Mouse (Mus musculus) heart, postnatal 25 days (tissue): ENCODE data around the gene Arhgdia. TPM values are rescaled to one million over a fixed set of nuclear protein-coding genes. Genes with fewer than 3 reads are reported as not detected.

ENCODE experiments used
- DNase-seq: peaks from one replicate; pipeline ENCODE4 v3.0.0; 2022; ENCODE audit warnings: low spot score
- intact Hi-C: fragments of 180-260 bp; cut with DNase I; formaldehyde crosslinking; loops from one replicate; pipeline ENCODE4 v1.15.1; 2025
- microRNA-seq: library from miRNA; unstranded; fragments of <30 nt; microRNA quantifications from one replicate; pipeline ENCODE4 v1.2.0, GENCODE M21; 2022
- total RNA-seq, 2 experiments: library from RNA; stranded (reverse); gene quantifications; 2 replicates each; pipeline ENCODE4 v1.2.3; 2021

Arhgdia gene
- total RNA-seq, 2 experiments from 2014 or later: 142 to 158 TPM

DNA sequence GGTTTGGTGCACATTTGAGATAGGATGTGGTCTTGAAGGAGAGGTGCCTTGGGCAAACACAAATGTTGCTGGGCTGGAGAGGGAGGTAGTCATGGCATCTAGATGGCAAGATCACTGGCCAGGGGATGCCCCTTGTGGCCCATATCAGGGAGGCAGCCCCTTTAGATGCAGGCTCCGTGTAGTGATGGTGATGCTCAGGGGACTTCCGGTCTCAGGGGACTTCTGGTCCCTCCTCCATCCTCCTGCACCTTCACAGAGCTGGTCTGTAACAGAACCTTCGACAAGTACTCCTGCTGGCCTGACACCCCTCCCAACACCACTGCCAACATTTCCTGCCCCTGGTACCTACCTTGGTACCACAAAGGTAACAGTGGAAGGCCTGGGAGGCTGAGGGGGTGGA is 45.6 kb downstream of the Arhgdia start:
- intact Hi-C loops: no loop called here
- no peak for DNase-seq

DNA sequence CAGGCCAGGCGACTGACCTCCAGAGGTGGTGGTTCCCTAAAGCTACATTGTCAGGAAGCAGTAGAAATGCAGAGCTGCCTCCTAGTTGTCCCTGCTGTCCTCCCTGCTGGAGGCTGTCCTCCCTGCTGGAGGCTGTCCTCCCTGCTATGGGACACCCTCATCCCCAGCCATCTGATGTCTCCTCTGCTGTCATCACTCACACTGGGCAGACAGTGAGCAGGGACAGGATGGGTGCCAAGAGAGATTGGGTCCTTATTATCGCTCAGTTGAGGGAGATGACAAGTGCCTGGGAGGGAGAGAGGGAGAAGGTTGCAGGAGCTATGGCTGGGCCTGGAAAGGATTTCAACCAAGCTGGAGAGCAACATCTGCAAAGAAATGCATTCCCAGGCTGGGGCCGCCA is 46.3 kb downstream of the Arhgdia start:
- no peak for DNase-seq
- intact Hi-C loops: no loop called here

DNA sequence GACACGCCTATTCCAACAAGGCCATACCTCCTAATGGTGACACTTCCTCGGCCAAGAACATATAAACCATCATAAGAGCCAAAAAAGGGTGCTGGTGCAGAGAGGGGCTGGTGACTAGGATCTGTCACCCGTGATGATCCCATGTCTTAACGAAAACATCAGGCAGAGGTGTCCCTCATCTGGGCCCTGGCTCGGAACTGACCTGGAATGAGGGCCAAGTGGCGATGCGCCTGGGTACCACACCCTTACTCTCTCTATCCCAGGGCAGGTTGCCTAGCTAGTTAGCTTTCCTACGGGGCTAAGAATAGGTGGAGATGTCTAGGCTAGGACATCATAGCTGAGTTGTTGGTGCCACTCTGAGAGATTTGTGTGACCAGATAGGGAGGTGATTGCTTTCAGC is 47.3 kb downstream of the Arhgdia start:
- intact Hi-C loops: no loop called here
- no peak for DNase-seq

GRCm38 (mm10) chr11:120531646-120532045 is 49.8 kb downstream of the Arhgdia start:
- no peak for DNase-seq
- intact Hi-C loops: no loop called here

DNA sequence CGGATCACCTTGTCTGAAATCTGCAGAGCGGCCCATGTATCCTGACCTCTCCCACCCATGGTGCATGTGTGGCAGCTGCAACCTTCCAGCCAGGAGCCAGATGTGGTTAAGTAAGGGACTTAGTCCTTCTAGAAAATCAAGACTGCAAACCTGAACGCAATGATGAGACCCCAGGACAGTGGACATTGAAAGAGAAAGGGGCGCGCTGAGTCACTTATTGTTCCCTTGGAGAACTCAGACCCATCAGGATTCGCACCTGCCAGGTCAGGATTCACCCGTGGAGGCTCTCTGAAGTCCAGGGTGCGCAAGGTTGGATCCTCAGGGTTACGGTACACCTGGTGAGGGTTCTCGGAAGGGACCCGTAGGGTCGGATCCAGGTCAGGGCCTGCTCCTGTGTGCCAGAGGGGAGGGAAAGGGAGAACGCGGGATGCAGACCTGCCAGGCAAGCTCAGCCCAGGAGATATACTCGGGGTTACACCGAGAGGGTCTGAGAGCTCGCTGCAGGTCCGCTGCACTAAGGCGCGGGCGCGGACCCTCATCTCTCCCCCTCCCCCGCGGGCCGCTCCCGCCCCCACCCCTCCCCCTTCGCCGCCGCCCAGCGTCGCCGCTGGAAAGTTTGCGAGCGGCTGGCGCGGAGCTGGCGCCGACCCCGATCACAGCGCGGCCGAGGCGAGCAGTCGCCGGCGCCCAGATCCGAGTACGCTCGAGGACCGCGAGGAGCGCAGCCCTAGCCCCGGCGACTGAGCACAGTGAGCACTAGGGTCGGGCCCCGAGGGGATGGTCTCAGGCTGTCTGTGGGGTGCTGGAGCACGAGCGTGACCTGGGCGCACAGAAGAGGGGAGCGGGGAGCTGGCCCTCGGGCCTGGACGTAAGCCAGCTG is 51.1 kb downstream of the Arhgdia start, which contains the start of gene Gcgr:
Gene Gcgr (plus strand): TSS at position 615 of the 880 bp plus-strand sequence.
- intact Hi-C loops: no loop called here
- no peak for DNase-seq

DNA sequence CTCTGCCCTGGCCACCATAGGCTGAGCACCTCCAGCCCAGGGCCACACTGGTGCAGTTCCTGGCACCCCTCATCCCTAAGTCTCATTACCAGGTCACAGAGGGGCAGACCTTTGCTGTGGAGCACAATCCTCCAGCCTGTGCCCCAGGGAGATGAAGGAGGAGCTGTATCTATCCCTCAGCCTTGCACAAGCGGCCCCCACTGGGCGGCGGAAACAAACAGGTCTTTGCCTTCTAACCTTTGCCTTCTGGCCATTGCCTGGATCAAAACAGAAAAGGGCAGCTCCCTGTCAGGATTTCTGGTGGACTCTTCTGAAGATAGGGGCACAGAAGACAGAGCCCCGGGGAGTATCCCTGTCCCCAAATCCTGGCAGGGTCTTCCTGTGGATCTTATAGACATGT is 52.5 kb downstream of the Arhgdia start:
- no peak for DNase-seq
- intact Hi-C loops: no loop called here

Small RNA genes within 50 kb of the gene (microRNA-seq; reads per million reads assigned to microRNA genes)
- gene Mir6936: not detected

Other genes starting within 250 kb of the Arhgdia start
- 100 to 1,000 TPM; 282 to 346 TPM for gene Actg1, start 233.1 kb downstream of the Arhgdia start, total RNA-seq
- not detected for gene Fscn2, start 220.1 kb downstream of the Arhgdia start, total RNA-seq
- gene Faap100, start 202.9 kb downstream of the Arhgdia start, total RNA-seq: 10 to 100 TPM; 15.2 to 15.3 TPM
- 10 to 100 TPM; 53.0 to 59.3 TPM for gene Nploc4, start 143.9 kb downstream of the Arhgdia start, total RNA-seq
- gene Tspan10, start 139.0 kb downstream of the Arhgdia start, total RNA-seq: 1 to 10 TPM; 1.4 to 1.6 TPM
- gene Pde6g, start 128.1 kb downstream of the Arhgdia start, total RNA-seq: under 1 TPM; 0.47 to 0.84 TPM
- gene Oxld1, start 123.6 kb downstream of the Arhgdia start, total RNA-seq: 10 to 100 TPM; 53.7 to 56.4 TPM
- gene Ccdc137, start 123.5 kb downstream of the Arhgdia start, total RNA-seq: 1 to 10 TPM; 7.9 to 8.9 TPM
- 10 to 100 TPM; 10.5 to 10.6 TPM for gene Arl16, start 114.0 kb downstream of the Arhgdia start, total RNA-seq
- 100 to 1,000 TPM; 253 to 263 TPM for gene Mrpl12, start 97.0 kb downstream of the Arhgdia start, total RNA-seq
- 10 to 100 TPM; 13.1 to 14.8 TPM for gene Slc25a10, start 89.8 kb downstream of the Arhgdia start, total RNA-seq
- 1 to 10 TPM; 1.3 to 1.5 TPM for gene Gcgr, start 50.9 kb downstream of the Arhgdia start, total RNA-seq
- gene Mcrip1, start 31.9 kb downstream of the Arhgdia start, total RNA-seq: 10 to 100 TPM; 44.1 to 46.9 TPM
- gene Ppp1r27, start 30.5 kb downstream of the Arhgdia start, total RNA-seq: not detected
- 100 to 1,000 TPM; 228 to 255 TPM for gene P4hb, start 8.4 kb downstream of the Arhgdia start, total RNA-seq
- 10 to 100 TPM; 49.3 to 52.6 TPM for gene Alyref, start 16.7 kb upstream of the Arhgdia start, total RNA-seq
- gene Anapc11, start 16.8 kb upstream of the Arhgdia start, total RNA-seq: 10 to 100 TPM; 82.6 to 90.3 TPM
- gene Npb, start 26.9 kb upstream of the Arhgdia start, total RNA-seq: not detected
- 10 to 100 TPM; 54.2 to 59.3 TPM for gene Pcyt2, start 36.3 kb upstream of the Arhgdia start, total RNA-seq
- 1 to 10 TPM; 7.7 to 8.3 TPM for gene Sirt7, start 43.6 kb upstream of the Arhgdia start, total RNA-seq
- 10 to 100 TPM; 38.7 to 42.1 TPM for gene Mafg, start 52.0 kb upstream of the Arhgdia start, total RNA-seq
- gene Pycr1, start 62.1 kb upstream of the Arhgdia start, total RNA-seq: 1 to 10 TPM; 1.6 to 2.3 TPM
- 10 to 100 TPM; 78.3 to 78.8 TPM for gene Myadml2, start 66.5 kb upstream of the Arhgdia start, total RNA-seq
- gene Notum, start 79.6 kb upstream of the Arhgdia start, total RNA-seq: under 1 TPM in 1 of 2 experiments, not detected in 1; 0.20 TPM
- gene Aspscr1, start 91.3 kb upstream of the Arhgdia start, total RNA-seq: 10 to 100 TPM; 33.0 to 33.9 TPM
- 10 to 100 TPM; 31.2 to 35.7 TPM for gene Cenpx, start 132.1 kb upstream of the Arhgdia start, total RNA-seq
- 1 to 10 TPM; 5.6 to 6.2 TPM for gene Lrrc45, start 132.3 kb upstream of the Arhgdia start, total RNA-seq
- gene Rac3, start 139.8 kb upstream of the Arhgdia start, total RNA-seq: 1 to 10 TPM; 1.2 to 1.8 TPM
- gene Dcxr, start 145.7 kb upstream of the Arhgdia start, total RNA-seq: 1 to 10 TPM; 6.8 to 7.5 TPM
- 10 to 100 TPM; 16.7 to 22.1 TPM for gene Cbr2, start 150.5 kb upstream of the Arhgdia start, total RNA-seq
- 10 to 100 TPM; 21.2 to 40.2 TPM for gene Hmga1b, start 181.2 kb upstream of the Arhgdia start, total RNA-seq
- 10 to 100 TPM; 12.3 to 13.9 TPM for gene Rfng, start 202.6 kb upstream of the Arhgdia start, total RNA-seq
- gene Gps1, start 202.6 kb upstream of the Arhgdia start, total RNA-seq: 10 to 100 TPM; 52.2 to 57.0 TPM
- 10 to 100 TPM; 26.8 to 27.8 TPM for gene Dus1l, start 214.8 kb upstream of the Arhgdia start, total RNA-seq
- gene Fasn, start 242.9 kb upstream of the Arhgdia start, total RNA-seq: 10 to 100 TPM; 29.8 to 52.8 TPM